Mouse (Mus musculus) lung, postnatal 0 days (tissue): ENCODE measurements around the gene Kcnh5.

ENCODE experiments used
- CTCF ChIP-seq: IDR thresholded peaks from 2 replicates; pipeline ENCODE4 v1.5.1; 2016; ENCODE audit warnings: antibody characterized with exemption, mild to moderate bottlenecking
- EP300 ChIP-seq: IDR thresholded peaks from 2 replicates; pipeline ENCODE4 v1.6.1; 2016; ENCODE audit warnings: antibody characterized with exemption, mild to moderate bottlenecking, control low read depth

DNA sequence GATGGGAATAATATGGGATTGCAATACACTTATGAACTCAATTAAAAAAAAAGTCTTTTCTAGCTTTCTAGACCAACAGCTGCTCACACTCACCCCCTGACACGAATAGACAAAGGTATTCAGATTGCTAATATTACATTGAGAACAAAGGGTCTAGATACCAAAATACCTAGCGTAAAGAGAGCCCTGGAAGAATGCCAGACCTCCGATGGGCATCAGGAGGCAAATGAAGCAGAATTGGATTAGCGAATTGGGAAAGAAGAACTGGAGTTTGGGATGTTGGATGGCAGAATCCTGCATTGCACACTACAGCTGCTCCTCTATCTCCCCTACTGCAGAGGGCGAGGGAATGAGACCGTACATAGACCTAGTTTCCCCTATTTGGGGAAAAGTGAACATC lies 275.8 kb downstream of the Kcnh5 start:
- no peak for TF ChIP-seq CTCF
- no peak for TF ChIP-seq EP300
